Mouse (Mus musculus) kidney, embryonic 15.5 days (tissue): Measurements from ENCODE around the gene Rab44. TPM values are rescaled to one million over a fixed set of nuclear protein-coding genes. Genes with fewer than 3 reads are reported as not detected.

Source experiments
- ATAC-seq: fragments of 200-750 bp; cut with Nextera tagmentation; replicated peaks from 2 replicates; pipeline ENCODE4 v1.8.0; 2017; ENCODE audit warnings: moderate TSS enrichment; ENCODE audit not compliant: low FRiP score
- H3K27ac ChIP-seq: fragments of 300-500 bp; sonication (generic); 2 replicates; pipeline ENCODE4 v1.5.1; 2015; ENCODE audit warnings: mild to moderate bottlenecking, inconsistent platforms
- H3K27me3 ChIP-seq: fragments of 300-500 bp; sonication (generic); 2 replicates; pipeline ENCODE4 v1.6.1; 2015; ENCODE audit warnings: inconsistent platforms
- H3K36me3 ChIP-seq: fragments of 300-500 bp; sonication (generic); 2 replicates; pipeline ENCODE4 v1.6.1; 2015; ENCODE audit warnings: inconsistent platforms
- H3K4me1 ChIP-seq: fragments of 300-500 bp; sonication (generic); 2 replicates; pipeline ENCODE4 v1.6.1; 2015; ENCODE audit warnings: inconsistent platforms
- H3K4me2 ChIP-seq: fragments of 300-500 bp; sonication (generic); 2 replicates; pipeline ENCODE4 v1.6.1; 2015; ENCODE audit warnings: moderate library complexity, mild to moderate bottlenecking, inconsistent platforms
- H3K4me3 ChIP-seq: fragments of 300-500 bp; sonication (generic); replicated peaks from 2 replicates; pipeline ENCODE4 v1.5.1; 2015; ENCODE audit warnings: mild to moderate bottlenecking, inconsistent platforms
- H3K9ac ChIP-seq: fragments of 300-500 bp; sonication (generic); 2 replicates; pipeline ENCODE4 v1.6.1; 2015; ENCODE audit warnings: mild to moderate bottlenecking, inconsistent platforms
- H3K9me3 ChIP-seq: fragments of 300-500 bp; sonication (generic); replicated peaks from 2 replicates; pipeline ENCODE4 v1.6.1; 2016; ENCODE audit warnings: inconsistent platforms
- WGBS: fragments of 180-500 bp; shearing (Covaris S2); methylation state at CpG from one replicate; pipeline ENCODE4 v1.1.7; 2015; ENCODE audit warnings: mixed read lengths; 5-methylcytosine and 5-hydroxymethylcytosine counted together
- polyA plus RNA-seq: library from polyadenylated mRNA; unstranded; fragments of >200 nt; fragmentation: Nextera tagmentation; extraction: Ambion mirVana; gene quantifications from 2 replicates; pipeline ENCODE4 v1.2.1, GENCODE M21; 2015

The Rab44 gene
- polyA plus RNA-seq, 1 experiment from 2014 or later, result 0.34 TPM

GRCm38 (mm10) chr17:29078519-29079383 is 35.2 kb upstream of the Rab44 start:
- Histone ChIP-seq H3K9ac (no peak overlapping the region), H3K4me3 (peak overlapping the region; percentile 30), H3K36me3 (no peaks in the 10 kb centered on the region), H3K27ac (no peak overlapping the region), H3K4me2 (peak overlapping the region; percentile 56), H3K4me1 (peaks cover 32% of the 10 kb centered on the region), H3K27me3 (peaks cover 15% of the 10 kb centered on the region), H3K9me3 (no peaks in the 10 kb centered on the region)
- no peak; the same call in 1 of the 2 replicates for ATAC-seq
- 11% methylated on average over 25 of the region's 25 CpGs for WGBS

- 5% methylated on average over 23 of the region's 23 CpGs for WGBS
- peak overlapping the region; percentile 30 for H3K4me2 ChIP-seq
- no peak overlapping the region for H3K27ac ChIP-seq
- ATAC-seq, result peak; percentile 61
- H3K27me3 ChIP-seq, result peaks cover 15% of the 10 kb centered on the region
- H3K9me3 ChIP-seq, result no peaks in the 10 kb centered on the region
- H3K9ac ChIP-seq, result no peak overlapping the region
- H3K4me1 ChIP-seq, result peaks cover 29% of the 10 kb centered on the region
- H3K4me3 ChIP-seq, result no peak overlapping the region
- no peaks in the 10 kb centered on the region for H3K36me3 ChIP-seq
Measured at GRCm38 (mm10) chr17:29080758-29081617, 33.0 kb upstream of the Rab44 start.

DNA sequence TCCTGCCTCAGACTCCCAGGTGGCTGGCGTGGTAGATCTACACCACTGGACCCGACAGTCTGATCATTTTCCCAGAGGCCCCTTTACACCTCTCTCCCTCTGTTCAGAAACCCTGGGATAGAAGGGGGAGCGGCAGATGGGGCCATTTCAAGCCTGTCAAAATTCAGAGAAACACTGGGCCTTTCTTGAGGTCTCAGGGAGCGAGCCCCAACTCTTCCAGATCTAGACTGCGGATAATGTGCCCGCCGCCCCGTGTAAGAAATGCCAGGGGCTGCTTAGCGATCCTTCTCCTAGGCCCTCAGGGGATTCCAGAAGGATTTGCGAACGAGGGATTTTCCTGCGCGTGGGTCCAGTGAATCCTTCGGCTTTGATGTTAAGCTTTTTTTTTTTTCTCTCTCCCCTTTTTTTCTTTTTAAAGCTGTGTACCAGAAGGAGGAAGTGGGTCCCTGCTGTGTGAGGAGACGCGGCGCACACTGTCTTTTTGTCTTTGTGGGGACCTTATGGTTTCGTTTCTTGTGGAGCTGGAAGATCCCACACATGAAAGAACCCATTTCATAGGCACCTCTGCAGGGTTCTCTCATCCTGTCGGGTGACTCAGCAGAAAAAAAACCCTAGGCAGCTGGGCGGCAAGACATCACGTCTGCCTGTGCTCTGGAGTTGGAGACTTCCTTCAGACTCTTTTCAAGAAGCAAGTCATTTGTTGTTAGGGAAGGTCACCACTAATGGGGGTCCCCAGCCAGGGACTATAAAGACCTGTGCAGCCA is 32.1 kb upstream of the Rab44 start:
- peak overlapping the region; percentile 30 for H3K4me2 ChIP-seq
- H3K9me3 ChIP-seq, result no peaks in the 10 kb centered on the region
- ATAC-seq, result no peak
- H3K27ac ChIP-seq, result no peak overlapping the region
- H3K4me3 ChIP-seq, result no peak overlapping the region; the same call in 1 of the 2 replicates
- peaks cover 15% of the 10 kb centered on the region for H3K27me3 ChIP-seq
- peaks cover 29% of the 10 kb centered on the region for H3K4me1 ChIP-seq
- H3K36me3 ChIP-seq, result no peaks in the 10 kb centered on the region
- 12% methylated on average over 21 of the region's 21 CpGs for WGBS
- H3K9ac ChIP-seq, result no peak overlapping the region

DNA sequence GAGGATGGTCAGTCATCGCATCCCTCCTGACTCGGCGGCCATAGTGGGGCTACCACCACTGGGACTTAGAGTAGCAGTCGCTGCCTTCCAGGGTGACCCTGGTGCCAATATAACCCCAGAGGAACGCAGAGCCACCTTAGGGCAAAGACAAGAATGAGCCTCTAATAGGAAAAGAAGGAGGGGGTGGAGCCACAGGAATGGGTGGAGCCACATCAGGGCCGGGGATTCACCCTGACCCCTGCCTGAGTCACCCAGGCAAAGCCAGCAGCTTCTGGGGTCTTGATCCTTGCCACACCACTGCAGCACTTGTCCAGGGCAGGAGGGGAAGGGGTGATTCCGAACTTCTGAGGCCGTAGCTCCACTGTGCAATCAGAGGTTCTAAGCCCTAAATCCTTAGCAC is 30.4 kb upstream of the Rab44 start:
- WGBS, result 89% methylated on average over 8 of the region's 8 CpGs
- no peak overlapping the region for H3K4me2 ChIP-seq
- H3K4me3 ChIP-seq, result no peak overlapping the region

GRCm38 (mm10) chr17:29084656-29085055 is 29.3 kb upstream of the Rab44 start:
- Histone ChIP-seq H3K9me3 (no peaks in the 10 kb centered on the region), H3K27ac (no peak overlapping the region), H3K4me2 (no peak overlapping the region), H3K4me3 (no peak overlapping the region), H3K4me1 (peaks cover 16% of the 10 kb centered on the region), H3K9ac (no peak overlapping the region), H3K36me3 (no peaks in the 10 kb centered on the region), H3K27me3 (peaks cover 15% of the 10 kb centered on the region)
- ATAC-seq, result no peak
- WGBS, result 74% methylated on average over 7 of the region's 7 CpGs

More for the DNA sequence above, 30.4 kb upstream of the Rab44 start:
- no peak for ATAC-seq
- H3K36me3 ChIP-seq, result no peaks in the 10 kb centered on the region
- no peak overlapping the region for H3K27ac ChIP-seq
- peaks cover 23% of the 10 kb centered on the region for H3K4me1 ChIP-seq
- H3K9ac ChIP-seq, result no peak overlapping the region
- H3K9me3 ChIP-seq, result no peaks in the 10 kb centered on the region
- peaks cover 15% of the 10 kb centered on the region for H3K27me3 ChIP-seq

- H3K27ac ChIP-seq, result no peak overlapping the region
- no peak overlapping the region for H3K9ac ChIP-seq
- WGBS, result 77% methylated on average over 10 of the region's 10 CpGs
- peaks cover 15% of the 10 kb centered on the region for H3K27me3 ChIP-seq
- no peaks in the 10 kb centered on the region for H3K36me3 ChIP-seq
- H3K4me3 ChIP-seq, result no peak overlapping the region
- H3K9me3 ChIP-seq, result no peaks in the 10 kb centered on the region
- H3K4me2 ChIP-seq, result no peak overlapping the region
- no peak for ATAC-seq
- peaks cover 16% of the 10 kb centered on the region for H3K4me1 ChIP-seq
Measured at GRCm38 (mm10) chr17:29085266-29085665, 28.7 kb upstream of the Rab44 start.

- H3K9ac ChIP-seq, result no peak overlapping the region
- peaks cover 8% of the 10 kb centered on the region for H3K27me3 ChIP-seq
- H3K4me1 ChIP-seq, result peaks cover under 1% of the 10 kb centered on the region; the same call in 1 of the 2 replicates
- no peaks in the 10 kb centered on the region for H3K36me3 ChIP-seq
- no peak overlapping the region for H3K27ac ChIP-seq
- WGBS, result 78% methylated on average over 4 of the region's 4 CpGs
- no peak for ATAC-seq
- H3K9me3 ChIP-seq, result no peaks in the 10 kb centered on the region
- no peak overlapping the region for H3K4me3 ChIP-seq
- no peak overlapping the region for H3K4me2 ChIP-seq
Measured at GRCm38 (mm10) chr17:29086916-29087315, 27.0 kb upstream of the Rab44 start.

DNA sequence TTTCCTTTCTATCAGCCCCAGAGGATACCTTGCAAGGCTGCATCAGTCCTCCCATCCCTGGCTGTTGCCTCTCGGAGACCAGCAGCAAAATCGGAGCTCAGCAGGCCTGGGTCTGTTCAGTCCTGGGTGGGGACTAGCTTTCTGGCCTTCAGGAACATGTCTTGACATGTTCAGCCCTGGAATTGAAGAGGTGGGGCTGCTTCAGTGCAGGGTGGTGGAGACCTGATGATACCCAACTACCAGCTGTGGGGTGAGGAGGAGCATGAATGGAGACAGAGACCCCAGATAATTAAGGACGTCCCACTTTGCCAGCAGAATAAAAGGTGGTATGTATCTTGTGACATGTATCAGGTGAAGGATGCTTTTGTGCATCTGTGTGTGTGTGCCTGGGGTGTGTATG is 23.2 kb upstream of the Rab44 start, which contains the start of gene Cdkn1a:
TSS of gene Cdkn1a (plus strand) at position 201 of the 400 bp plus-strand sequence.
- 79% methylated on average over 3 of the region's 3 CpGs for WGBS
- no peak within 1 kb of the TSS for H3K27ac ChIP-seq
- ATAC-seq, result no peak
- no peaks in the 10 kb centered on the region for H3K36me3 ChIP-seq
- no peaks in the 10 kb centered on the region for H3K9me3 ChIP-seq
- no peak within 1 kb of the TSS for H3K4me2 ChIP-seq
- H3K27me3 ChIP-seq, result peaks cover 28% of the 10 kb centered on the region
- no peak within 1 kb of the TSS for H3K9ac ChIP-seq
- H3K4me3 ChIP-seq, result no peak within 1 kb of the TSS
- H3K4me1 ChIP-seq, result peaks cover 29% of the 10 kb centered on the region

- 40% methylated on average over 6 of the region's 6 CpGs for WGBS
- Histone ChIP-seq H3K9ac (no peak overlapping the region), H3K4me1 (peaks cover 33% of the 10 kb centered on the region), H3K4me2 (no peak overlapping the region), H3K9me3 (no peaks in the 10 kb centered on the region), H3K27ac (no peak overlapping the region), H3K27me3 (peaks cover 28% of the 10 kb centered on the region), H3K4me3 (no peak overlapping the region), H3K36me3 (no peaks in the 10 kb centered on the region)
- no peak for ATAC-seq
Measured at GRCm38 (mm10) chr17:29091348-29091944, 22.5 kb upstream of the Rab44 start.

- Histone ChIP-seq H3K4me3 (no peak overlapping the region), H3K27me3 (peaks cover 28% of the 10 kb centered on the region), H3K9ac (no peak overlapping the region), H3K9me3 (no peaks in the 10 kb centered on the region), H3K4me1 (peaks cover 42% of the 10 kb centered on the region), H3K36me3 (no peaks in the 10 kb centered on the region), H3K4me2 (no peak overlapping the region), H3K27ac (no peak overlapping the region)
- no peak for ATAC-seq
- WGBS, result 60% methylated on average over 5 of the region's 5 CpGs
Measured at GRCm38 (mm10) chr17:29092497-29092896, 21.4 kb upstream of the Rab44 start.
